Mouse (Mus musculus): ENCODE results near the gene Cdr2l.

DNA sequence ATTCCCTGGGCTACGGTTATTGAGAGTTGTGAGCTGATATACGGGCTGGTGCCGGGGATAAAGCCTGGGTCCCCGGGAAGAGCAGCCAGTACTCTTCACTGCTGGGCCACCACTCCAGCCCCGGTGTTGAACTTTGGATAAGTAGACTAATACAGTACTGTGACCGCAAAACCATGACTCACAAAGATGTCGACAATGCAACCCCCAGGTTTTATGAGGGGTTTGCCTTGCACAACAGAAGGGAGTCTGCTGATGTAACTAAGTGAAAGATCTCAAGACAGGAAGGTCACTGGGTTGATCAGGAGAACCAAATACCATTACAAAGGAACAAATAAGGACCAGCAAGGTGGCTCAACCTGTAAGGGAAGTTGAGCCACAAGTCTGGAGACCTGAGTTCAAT lies 5.0 kb upstream of the Cdr2l start:
- TF ChIP-seq CTCF (IDR thresholded peaks at IDR 0.05; ENCODE audit: low read depth) (no peak), EP300 (IDR thresholded peaks at IDR 0.05; ENCODE audit: low read depth) (no peak)
